Mouse (Mus musculus) yolk sac, embryonic 10.5 days (tissue): ENCODE measurements around the gene Kcne4.
A peak's percentile ranks its signal among the peaks of the same experiment; 100 is the strongest.
"Not testable (repeated sequence)": the region's sequence is repeated elsewhere in the genome, so short reads cannot be mapped to it uniquely, and the experiment has no call there.

ENCODE experiments used
- DNase-seq: peaks from one replicate; pipeline ENCODE4 v3.0.0-alpha.2; 2017; ENCODE audit warnings: low spot score

The Kcne4 gene

DNA sequence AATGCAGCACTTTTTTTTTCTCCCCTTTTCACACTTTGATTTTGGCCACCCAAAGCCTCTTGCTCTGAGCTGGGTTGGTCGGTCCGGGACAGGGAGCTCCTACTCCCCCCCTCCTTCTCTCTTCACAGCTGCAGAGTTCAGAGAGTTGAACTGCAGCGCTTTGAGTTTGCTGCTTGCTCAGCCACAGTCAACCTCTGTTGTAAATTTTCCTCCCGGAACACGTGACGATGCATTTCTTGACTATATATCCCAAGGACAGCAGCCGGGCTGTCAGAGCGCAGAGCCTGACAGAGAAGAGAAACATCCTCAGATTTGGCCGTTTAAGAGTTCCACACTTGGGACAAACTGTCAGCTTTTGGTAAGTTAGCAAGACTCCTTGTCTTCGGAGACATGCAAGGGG is at the start of gene Kcne4:
Gene Kcne4, plus strand, starts transcription at position 120 of the 400 bp plus-strand sequence.
- peak; percentile 8 for DNase-seq

DNA sequence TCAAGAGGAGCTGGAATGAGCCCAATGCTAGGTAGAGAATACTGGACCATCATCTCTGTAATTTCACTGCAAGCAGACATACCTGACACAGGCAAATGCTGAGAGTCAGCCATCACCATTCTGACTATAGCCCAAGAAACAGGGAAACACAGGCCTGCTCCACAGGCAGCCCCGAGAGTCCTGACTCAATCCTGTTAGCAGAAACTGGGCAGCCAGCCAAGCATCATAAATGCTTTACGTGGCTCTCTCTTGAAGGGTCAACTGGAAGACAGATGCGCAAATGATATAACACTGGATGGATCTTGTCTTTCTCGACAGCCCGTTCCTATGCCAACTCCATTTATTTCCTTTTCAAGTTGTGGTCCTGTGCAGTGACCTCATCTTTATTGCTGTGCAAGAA is 34.7 kb upstream of the Kcne4 start:
- peak; percentile 3 for DNase-seq

DNA sequence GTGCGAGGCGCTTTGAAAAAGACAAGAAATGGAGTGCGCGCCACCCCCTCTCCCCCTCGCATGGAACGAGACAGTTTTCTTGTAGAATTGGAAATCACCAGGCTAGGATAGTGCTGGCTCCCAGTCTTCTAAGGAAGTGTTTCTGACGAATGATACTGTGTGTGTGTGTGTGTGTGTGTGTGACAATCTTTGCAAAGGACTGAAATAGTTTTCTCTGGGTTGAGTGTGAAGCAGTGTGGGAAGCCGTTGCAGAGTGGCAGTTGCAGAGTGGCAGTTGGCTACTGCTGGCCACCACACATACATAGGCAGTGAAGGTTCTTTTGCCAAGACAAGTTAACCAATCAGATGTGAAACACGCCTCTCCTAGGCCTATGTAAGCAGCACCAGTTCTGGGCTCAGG is 31.6 kb upstream of the Kcne4 start:
- DNase-seq: not testable (repeated sequence)

DNA sequence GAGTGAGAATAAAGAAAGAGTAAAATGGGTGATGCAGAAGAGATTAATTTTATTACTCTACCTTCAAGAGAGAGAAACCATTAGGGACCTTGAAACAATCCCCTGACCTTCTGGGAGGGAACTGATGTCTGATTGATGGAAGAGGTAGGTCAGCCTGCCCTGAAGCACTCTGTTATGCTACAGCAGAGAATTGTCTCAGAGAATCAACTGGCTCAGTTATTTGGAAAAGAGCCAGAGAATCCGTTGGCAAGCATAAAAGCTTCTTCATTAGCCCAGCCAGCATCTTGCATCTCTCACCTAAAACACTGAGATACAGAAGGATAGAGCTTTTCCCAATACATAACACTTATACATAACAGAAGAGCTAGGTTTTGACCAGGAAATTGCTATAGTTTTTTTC is 26.8 kb upstream of the Kcne4 start:
- no peak for DNase-seq

DNA sequence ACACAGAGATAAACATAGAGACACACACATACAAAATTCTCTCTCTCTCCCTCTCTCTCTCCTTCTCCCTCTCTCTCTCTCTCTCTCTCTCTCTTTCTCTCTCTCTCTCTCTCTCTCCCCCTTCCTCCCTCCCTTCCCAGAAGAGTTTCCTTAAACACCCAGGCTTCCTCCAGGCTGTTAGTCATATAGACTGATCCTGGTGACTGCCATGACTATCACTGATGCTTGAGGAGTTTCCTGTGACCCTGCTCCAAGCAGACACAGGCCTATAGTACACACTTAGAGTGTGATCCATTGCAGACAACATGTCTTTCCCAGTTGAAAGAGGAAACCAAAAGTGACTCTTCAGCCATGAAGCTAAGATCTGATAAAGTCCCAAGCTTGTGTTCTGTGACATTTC is 9.1 kb upstream of the Kcne4 start:
- no peak for DNase-seq

DNA sequence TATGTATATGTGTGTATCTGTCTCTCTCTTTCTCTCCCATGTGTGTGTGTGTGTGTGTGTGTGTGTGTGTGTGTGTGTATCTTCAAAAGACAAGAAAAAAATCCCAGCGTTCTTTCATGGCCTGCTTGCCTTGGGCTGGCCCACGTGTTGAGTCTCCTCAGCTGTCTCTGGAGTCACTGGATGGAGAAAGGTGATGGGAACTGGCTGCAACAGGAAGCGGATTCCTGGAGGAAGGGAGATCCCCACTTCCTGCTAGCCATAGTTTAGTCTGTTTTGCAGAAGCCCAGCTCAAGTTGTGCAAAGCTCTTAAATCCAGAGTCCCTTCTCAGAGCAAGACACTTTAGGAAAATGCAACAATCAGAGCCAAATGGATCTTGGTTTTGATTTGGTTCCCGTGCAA is 6.7 kb upstream of the Kcne4 start:
- DNase-seq: no peak

DNA sequence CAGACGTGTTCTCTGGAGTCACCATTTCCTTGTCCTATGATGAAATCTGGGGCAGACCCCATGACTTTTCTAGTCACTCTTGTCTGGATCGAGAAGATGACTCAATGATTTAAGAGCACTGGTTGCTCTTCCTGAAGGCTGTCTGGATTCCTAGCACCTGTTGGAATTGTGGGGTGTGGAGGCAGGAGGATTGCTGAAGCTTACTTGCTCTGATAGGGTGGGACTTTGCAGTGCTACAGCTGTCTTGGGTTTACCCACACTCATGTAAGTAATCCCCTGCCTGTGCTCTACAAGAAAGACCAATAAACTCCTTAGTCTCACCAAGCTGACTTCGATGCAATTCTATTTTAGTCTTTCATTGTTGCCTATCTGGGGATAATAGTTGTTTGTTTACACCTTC is 5.7 kb upstream of the Kcne4 start:
- DNase-seq: no peak

DNA sequence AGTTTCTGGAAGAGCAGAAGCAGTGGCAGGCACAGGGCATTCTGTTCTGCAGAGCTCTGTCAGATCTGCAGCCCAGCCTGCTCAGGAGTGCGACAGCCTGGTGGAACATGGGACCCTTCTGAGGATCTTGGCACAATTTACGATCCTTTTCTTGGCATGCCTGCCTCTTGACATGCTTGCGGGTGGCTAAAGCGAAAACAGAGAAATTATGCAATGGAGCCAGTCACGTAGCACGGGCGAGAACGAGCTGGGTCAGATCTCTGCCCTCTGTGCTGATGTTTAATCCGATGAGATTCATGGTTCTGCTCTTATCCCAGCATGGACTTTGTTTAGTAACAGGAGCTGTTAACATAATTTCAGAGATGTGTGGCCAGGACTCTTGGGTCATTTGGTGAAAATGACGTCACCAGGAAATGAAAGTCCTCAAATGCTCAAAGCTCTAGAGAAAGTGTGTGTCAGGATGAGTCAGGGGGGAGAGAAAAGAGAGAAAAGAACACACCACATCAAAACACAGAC is 4.5 kb upstream of the Kcne4 start:
- peak; percentile 6 for DNase-seq

DNA sequence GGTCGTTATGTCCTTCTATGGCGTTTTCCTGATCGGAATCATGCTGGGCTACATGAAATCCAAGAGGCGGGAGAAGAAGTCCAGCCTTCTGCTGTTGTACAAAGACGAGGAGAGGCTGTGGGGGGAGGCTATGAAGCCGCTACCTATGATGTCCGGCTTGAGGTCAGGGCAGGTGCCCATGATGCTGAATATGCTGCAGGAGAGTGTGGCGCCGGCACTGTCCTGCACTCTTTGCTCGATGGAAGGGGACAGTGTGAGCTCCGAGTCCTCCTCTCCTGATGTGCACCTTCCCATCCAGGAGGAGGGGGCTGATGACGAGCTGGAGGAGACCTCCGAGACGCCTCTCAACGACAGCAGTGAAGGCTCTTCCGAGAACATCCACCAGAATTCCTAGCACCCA is 1.2 kb downstream of the Kcne4 start:
- DNase-seq: no peak

DNA sequence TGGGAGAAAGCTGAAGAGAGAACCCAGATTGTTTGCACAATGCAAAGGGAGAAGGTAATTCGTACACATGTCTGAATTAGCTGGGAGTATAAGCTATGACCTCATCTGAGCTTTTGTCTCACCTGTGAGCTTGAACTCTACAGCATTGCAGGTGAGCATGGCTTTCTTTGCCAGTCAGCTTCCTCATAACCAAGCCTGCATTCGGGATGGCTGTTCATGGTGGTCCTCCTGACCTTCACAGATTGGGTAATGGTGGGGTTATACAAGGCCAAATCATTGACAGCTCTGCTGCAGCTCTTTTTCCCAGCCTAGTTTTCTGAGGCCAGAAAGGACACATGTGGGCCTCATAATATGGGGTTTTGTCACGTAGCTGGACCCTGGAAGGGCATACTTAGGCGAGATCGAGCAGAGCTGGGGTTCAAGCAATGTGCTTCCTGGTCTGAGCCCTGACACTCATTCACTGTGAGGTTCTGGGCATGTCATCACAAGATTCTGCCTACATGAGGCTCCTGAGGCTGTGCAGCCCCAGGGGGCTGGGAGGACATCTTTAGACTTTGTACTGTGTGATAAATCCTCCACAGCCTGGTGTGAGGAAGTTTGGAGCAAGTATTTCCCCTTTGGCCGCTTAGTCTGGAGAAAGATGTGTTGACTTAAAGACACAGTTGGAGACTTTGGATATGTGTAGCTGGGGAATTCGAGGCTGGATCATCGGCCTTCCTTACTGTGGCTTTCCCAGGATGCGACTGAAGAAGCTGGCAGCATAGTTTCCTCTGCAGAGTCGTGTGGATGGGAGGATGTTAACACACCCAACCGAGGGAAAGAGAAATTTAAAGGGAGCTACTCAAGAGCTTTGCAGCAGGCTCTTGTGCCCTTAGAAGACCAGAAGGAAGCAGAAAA is 2.3 kb downstream of the Kcne4 start:
- DNase-seq: peak; percentile 24

DNA sequence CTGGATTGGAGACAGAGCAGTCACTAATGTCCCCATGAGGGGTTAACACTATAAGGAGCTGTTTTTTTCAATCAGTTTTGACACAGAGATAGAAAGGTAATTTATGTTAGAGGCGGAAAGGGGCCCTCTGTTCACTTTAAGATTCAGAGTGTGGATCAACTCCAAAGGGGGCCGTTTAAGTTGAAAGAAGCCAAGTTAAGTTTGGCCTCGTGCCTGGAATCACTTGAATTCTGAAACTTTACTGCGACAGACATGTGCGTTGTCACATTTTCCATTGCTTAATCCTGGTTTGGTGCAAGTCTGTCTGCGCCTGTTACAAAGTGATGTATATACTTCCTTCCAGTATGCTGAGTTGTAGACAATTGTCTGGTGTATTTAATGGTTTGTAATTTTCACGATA is 3.0 kb downstream of the Kcne4 start:
- no peak for DNase-seq

DNA sequence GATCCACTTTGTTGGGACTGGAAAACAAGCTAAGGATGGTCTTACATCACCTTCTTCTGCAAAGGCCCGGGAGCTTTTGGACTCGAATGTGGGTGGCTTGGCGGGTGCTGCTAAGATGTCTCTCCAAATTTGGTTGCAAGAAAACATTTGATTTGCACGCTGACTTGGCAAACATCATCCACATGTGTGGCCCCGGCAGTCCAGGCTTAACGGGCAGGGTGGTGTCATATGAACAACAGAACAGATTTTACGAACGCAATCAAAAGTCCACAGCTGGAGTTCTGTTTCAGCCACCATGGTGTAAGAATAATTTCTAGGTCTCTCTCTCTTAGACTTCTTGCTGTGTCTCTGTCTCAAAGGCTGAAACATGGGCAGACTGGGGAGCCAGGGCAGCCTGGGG is 3.6 kb downstream of the Kcne4 start:
- DNase-seq: no peak

DNA sequence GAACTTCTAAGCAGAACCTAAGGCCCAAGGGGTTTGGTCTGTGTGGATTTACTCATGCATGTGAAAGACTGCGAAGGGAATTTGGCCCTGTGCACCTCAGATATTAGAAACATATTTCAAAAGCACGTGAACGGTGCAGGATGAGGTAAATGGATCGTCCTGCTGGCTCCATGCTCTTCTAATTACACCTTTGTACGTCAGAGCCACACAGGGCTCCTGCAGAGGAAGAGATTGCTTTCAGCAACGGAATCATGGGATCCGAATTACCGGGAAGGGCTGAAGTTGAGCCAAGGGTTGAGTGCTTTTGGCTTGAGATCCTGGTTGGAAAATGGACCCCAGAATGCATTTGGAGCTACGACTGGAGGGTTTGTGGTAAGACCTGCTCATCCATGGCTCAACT is 4.6 kb downstream of the Kcne4 start:
- DNase-seq: no peak

DNA sequence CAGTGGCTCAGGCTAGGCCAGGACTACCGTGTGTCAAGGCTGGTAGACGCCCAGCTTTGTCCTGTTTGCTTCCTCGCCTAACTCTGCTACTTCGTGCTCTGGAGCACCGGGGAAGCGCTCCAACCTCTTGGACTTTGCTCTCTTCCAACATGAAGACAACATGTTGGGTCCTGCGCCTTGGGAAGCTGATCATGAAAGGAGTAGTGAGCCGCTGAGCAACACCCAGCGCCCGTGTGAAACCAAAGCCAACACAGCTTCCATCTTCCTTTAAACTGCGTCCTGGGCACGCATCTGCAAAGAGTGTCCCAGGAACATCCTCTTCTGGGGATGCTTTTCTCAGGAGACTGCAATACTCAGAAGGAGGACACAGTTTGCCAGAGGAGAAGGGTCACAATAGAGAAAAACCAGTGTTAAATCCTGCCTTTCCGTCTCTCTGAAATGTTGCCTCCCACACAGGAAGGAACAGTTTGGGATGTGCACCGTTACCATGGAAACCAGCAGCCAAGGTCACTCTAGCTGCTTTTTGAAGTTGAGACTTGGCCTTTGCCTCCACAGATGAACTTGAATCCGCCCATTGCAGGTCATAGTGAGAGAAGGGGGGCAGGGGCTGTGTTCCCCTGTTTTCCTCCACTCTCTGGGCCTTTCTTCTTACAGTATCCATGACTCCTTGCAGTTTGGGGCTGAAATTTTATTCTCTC is 5.3 kb downstream of the Kcne4 start:
- DNase-seq: no peak

DNA sequence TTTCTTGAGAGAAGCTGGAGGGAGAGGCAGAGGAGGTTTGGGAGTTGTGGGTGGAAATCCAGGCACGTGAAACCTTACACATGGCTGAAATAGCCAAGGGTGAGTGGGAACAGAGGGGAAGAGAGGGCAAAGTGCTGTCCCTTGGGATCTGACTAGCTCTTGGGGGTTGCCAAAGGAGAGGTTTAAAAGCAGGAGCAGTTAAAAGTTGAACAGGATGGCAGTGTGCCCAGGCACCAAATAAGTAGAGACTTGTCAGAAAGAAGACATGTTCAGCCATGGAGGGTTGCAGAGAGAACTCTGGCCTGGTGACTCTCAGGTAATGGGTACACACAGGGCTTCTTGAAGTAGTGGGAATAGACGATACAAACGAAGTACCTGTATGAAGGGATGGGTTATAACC is 8.7 kb downstream of the Kcne4 start:
- no peak for DNase-seq

DNA sequence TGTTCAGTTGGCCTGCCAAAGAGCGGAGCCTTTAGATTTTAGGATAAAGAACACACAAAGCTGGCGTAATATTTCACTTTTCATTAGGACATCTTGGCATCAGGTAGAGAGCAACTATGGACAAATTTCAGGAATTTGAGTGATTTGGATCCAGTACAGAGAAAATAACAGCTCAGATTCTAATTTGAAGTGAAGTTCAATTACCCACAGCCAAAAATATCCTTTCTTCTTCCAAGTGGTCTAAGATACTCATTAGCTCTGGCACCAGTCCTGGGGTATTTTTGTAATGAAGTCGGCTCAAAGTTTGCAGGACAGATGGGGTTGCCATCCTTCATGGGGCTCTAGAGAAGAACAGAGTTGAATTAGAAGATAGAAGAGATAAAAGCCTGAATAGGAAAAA is 21.9 kb downstream of the Kcne4 start:
- no peak for DNase-seq

DNA sequence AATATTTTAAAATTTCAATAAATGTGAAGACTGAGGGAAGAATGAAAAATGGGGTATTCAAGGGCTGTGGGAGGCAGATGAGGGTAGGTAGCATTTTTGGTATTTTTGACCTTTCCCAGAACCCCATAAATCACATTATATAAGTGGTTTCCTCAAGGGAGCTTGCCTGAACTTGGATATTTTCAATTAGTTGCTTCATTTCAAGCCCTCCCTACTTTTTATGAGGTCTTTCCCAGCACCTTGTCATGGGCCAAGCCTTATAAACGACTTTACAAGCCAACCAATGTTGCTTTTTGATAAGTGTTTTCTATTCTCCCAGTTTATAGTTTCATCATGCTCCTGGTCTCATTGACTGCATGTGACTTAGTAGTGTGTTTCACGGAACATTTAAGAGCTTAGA is 24.2 kb downstream of the Kcne4 start:
- DNase-seq: no peak

DNA sequence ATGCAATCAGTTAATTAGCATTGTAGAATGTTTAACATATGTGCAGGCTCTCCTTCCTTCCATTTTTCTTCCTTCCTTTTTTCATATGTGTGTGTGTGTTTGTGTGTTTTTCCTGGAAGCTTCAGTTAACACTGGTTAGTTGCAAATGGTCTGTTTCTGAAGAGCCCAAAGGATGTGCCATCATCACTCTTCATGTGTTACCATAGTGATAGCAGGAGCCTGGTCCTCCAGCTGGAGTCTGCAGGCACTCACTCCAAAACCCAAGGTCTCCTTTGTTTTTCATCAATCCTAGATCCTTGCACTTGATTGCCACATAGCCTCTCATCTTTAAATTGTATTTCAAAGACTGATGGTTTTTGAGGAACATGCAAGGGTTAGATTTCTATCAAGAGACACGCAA is 29.1 kb downstream of the Kcne4 start:
- no peak for DNase-seq

DNA sequence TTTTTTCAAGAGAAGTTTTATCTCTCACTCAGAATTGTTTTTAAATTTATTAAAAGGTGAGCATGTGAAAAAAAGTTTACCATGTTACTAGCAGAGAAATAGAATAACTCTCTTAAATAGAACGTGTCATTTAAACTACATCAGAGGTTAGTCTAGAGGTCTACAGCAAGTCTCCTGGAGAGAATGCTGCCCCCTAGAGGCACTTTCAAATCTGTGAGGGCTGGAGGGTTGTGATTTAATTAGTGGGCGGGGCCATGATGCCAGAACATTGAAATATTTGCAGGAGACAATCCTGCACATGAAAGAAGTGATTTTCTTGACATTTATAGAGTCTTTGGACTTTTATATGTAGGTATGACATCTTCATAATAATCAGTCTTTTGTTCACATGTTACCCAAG is 29.9 kb downstream of the Kcne4 start:
- DNase-seq: no peak

DNA sequence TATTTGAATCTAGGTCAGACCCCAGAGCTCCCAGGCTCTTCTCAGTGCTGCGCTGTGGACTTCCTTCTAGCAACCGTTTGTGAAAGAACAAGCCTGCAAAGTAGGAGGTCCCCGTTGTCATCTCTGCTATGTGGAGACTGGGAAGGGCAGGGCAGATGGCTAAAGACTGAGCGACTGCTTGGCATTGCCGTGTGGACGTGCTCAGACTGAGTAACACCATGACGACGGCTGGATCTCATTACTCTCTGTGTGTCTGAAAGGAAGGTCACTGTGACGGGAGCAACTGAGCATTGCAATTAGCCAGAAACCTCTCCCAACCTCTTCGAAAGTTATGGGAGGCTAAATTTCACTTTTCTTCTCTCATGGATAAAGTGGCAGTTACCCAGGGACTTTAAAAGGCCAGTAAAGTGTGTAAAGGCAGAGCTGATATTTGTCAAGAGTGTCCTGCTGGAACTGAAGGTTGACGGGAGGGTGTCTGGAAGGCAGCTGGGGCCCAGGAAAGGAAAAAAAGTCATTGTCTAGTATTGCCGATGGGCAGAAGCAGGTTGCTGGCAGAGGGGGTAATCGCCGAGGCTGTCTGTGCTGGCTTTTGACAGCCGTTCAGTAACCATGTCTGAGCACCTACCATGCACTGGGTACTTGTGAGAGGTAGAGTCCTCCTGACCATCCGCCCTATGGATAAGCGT is 36.0 kb downstream of the Kcne4 start:
- no peak for DNase-seq

DNA sequence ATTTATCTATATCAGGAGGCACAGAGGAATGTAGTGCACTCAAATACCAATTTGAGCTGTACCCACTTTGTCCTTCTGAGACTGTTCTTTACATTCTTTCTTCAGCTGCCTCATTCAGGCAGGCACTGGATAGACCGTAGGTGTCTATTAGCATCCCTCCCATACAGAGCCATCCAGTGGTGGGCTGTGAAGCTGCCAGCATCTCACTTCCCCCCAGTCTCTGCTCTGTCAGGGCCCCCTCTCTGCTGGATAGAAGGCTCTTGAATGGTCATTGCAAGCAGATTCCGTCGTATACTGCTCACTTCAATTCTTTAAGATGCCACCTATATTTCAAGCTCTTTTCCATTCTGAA is 36.5 kb downstream of the Kcne4 start:
- no peak for DNase-seq

DNA sequence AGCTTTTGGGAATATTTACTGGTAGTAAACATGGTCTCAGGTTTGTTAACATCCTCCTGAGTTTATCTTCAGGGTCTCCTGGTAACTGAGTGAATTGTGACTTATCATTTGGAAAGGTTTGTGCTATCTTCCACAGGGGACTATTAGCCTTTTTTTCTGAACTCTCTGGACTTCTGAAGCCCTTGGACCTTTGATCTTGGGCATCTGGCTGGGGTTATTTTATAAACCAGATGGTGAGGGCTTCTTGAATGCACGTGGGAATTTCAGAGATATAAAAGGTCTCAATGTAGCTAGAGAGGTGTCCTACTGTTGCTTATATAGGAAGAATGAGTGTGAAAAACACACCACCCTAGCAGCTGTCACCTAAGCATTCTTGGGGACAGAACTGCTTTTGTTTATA is 37.7 kb downstream of the Kcne4 start:
- DNase-seq: no peak

DNA sequence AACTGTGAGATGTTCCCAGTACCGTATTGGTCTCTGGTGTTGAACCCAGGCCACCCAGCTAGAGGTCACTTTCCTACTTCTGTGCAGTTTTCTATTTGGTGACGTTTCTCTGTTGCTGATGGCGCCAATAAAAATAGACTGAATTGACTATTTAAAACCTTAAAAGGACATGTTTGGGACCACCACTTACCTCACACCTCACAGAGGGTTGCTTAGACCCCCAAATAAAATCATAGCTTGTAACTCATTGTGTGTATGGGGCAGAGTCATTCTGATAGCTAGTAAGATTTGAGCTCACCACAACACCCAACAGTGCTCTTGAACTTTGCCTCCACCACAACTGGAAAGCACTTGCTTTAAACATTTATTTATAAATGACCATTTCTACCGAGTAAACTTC is 43.0 kb downstream of the Kcne4 start:
- no peak for DNase-seq
